Mouse (Mus musculus): ENCODE results near the gene Wdr37. TPM values are rescaled to one million over a fixed set of nuclear protein-coding genes. Genes with fewer than 3 reads are reported as not detected.
"Not testable (repeated sequence)": the region's sequence is repeated elsewhere in the genome, so short reads cannot be mapped to it uniquely, and the experiment has no call there.

The Wdr37 gene
- polyA plus RNA-seq (2012; fragmentation: generic; extraction: Trizol): 6.5 TPM

DNA sequence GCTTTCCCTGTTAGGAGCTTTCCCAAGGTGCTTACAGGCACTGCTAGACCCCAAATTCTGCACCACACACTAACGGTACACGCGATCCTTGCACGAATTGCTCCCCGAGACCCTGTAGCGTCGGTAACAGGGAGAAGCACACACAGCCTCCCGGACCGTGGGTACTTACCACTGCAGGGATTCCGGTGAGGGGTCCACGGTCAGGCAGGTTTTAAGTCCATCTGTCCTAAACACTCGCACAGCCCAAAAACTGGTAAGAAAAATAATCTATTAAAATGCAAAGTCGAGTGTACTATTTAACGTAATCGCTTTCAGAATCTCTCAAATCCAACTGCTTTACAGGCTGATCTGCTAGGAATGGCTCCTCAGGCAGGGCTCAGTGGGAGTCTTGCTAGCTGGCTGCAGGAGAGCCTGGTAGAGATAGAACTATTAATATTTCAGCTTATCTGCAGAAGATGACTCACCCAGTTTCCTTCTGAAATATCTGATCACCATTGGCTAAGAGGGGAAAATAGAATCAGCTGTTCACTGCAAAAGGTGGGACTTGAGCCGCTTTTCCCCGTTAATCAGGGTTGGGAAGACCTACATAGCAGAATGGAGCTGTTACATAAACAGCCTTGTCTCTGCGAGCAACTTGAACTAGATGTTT is at the start of gene Wdr37:
Wdr37 (minus strand) TSS at position 596 of the 649 bp plus-strand sequence.
- H3K79me2 ChIP-seq (ENCODE audit: control insufficient read depth, insufficient read depth): peaks cover 43% of the 10 kb centered on the region
- peak within 1 kb of the TSS; percentile 99 for H3K4me3 ChIP-seq
- no peaks in the 10 kb centered on the region for H3K27me3 ChIP-seq (ENCODE audit: control insufficient read depth, insufficient read depth, insufficient read length)
- TF ChIP-seq MYOD1 (IDR thresholded peaks at IDR 0.05; ENCODE audit: control insufficient read depth in 1 of 3, insufficient read length in 2 of 3, low read depth in 2 of 3) (peak in 1 of 3 experiments; percentile 17), MAX (IDR thresholded peaks at IDR 0.05; ENCODE audit: low read depth) (no peak), POLR2AphosphoS2 (IDR thresholded peaks at IDR 0.05; ENCODE audit: insufficient read length, low read depth) (no peak), TCF12 (IDR thresholded peaks at IDR 0.05; ENCODE audit: insufficient read depth, poor library complexity, severe bottlenecking) (no peak), E2F4 (IDR thresholded peaks at IDR 0.05; ENCODE audit: insufficient read depth) (no peak), REST (IDR thresholded peaks at IDR 0.05; ENCODE audit: insufficient read depth, insufficient read length) (no peak), TCF3 (IDR thresholded peaks at IDR 0.05; ENCODE audit: insufficient read length, low read depth) (no peak), MYOG (IDR thresholded peaks at IDR 0.05; ENCODE audit: control insufficient read depth in 1 of 3, insufficient read depth in 1 of 3, insufficient read length in 2 of 3, low read depth in 2 of 3) (peak in 1 of 3 experiments; percentile 28), POLR2A (IDR thresholded peaks at IDR 0.05; ENCODE audit: insufficient read length, low read depth) (no peak), SRF (IDR thresholded peaks at IDR 0.05; ENCODE audit: control insufficient read depth, insufficient read length, low read depth) (no peak), CEBPB (IDR thresholded peaks at IDR 0.05; ENCODE audit: insufficient read depth, poor library complexity, severe bottlenecking) (no peak), USF1 (IDR thresholded peaks at IDR 0.05; ENCODE audit: low read depth) (no peak)
- H3K4me2 ChIP-seq (ENCODE audit: low read depth): peak within 1 kb of the TSS; percentile 71
- H3K36me3 ChIP-seq (ENCODE audit: control insufficient read depth, insufficient read depth): no peaks in the 10 kb centered on the region
- peak within 1 kb of the TSS; percentile 19 for H3ac ChIP-seq (ENCODE audit: control insufficient read depth, insufficient read length)

DNA sequence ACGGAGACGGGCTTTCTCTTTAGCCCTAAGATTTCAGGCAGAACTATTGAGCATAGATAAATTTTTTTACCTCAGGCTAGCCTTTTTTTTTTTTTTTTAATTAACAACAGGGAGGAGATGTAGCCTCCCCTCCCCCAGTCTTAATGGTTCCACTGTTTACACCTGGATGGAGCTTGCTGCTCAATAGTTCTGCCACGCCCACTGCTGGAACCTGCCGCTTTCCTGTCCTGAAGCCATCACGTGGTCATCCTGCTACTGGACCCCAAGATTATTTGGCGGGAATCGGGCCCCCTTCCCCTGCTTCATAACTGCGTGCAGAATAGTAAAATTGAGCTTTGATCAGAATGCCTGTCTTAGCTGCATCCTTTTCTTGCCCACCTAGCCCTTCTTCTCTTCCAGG is 42.2 kb upstream of the Wdr37 start:
- H3ac ChIP-seq (ENCODE audit: control insufficient read depth, insufficient read length); H3K4me3 ChIP-seq; H3K27me3 ChIP-seq (ENCODE audit: control insufficient read depth, insufficient read depth, insufficient read length); H3K4me2 ChIP-seq (ENCODE audit: low read depth); H3K79me2 ChIP-seq (ENCODE audit: control insufficient read depth, insufficient read depth); H3K36me3 ChIP-seq (ENCODE audit: control insufficient read depth, insufficient read depth): not testable (repeated sequence)

- H3K79me2 ChIP-seq (ENCODE audit: control insufficient read depth, insufficient read depth); H3K27me3 ChIP-seq (ENCODE audit: control insufficient read depth, insufficient read depth, insufficient read length); H3K4me3 ChIP-seq; H3ac ChIP-seq (ENCODE audit: control insufficient read depth, insufficient read length); H3K36me3 ChIP-seq (ENCODE audit: control insufficient read depth, insufficient read depth); H3K4me2 ChIP-seq (ENCODE audit: low read depth): not testable (repeated sequence)
Measured at GRCm38 (mm10) chr13:8905986-8906385, 34.3 kb upstream of the Wdr37 start.

DNA sequence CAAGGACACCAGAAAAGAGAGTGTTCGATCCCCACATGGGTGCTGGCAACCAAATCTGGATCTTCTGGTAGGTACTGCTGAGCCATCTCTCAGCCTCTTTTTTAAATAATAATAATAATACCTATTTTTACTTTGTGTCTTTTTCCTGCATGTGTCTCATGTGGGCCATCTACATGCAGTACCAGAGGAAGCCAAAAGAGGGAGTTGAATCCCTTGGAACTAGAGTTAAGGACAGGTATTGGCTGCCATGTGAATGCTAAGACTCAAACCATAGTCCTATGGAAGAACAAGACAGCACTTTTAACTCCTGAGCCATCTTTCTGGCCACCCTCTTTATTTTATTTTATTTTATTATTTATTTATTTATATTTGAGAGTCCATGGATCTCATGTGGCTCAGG is 16.9 kb upstream of the Wdr37 start:
- H3K4me3 ChIP-seq: no peak overlapping the region
- peaks cover 15% of the 10 kb centered on the region for H3K36me3 ChIP-seq (ENCODE audit: control insufficient read depth, insufficient read depth)
- peak overlapping the region; percentile 91 for H3K4me2 ChIP-seq (ENCODE audit: low read depth)
- peaks cover 31% of the 10 kb centered on the region for H3K79me2 ChIP-seq (ENCODE audit: control insufficient read depth, insufficient read depth)
- no peak overlapping the region for H3ac ChIP-seq (ENCODE audit: control insufficient read depth, insufficient read length)
- no peak for TF ChIP-seq MYOG (IDR thresholded peaks at IDR 0.05; ENCODE audit: control insufficient read depth in 1 of 3, insufficient read depth in 1 of 3, insufficient read length in 2 of 3, low read depth in 2 of 3)
- no peak for TF ChIP-seq POLR2AphosphoS2 (IDR thresholded peaks at IDR 0.05; ENCODE audit: insufficient read length, low read depth)
- TF ChIP-seq MAX (IDR thresholded peaks at IDR 0.05; ENCODE audit: low read depth): no peak
- no peaks in the 10 kb centered on the region for H3K27me3 ChIP-seq (ENCODE audit: control insufficient read depth, insufficient read depth, insufficient read length)

DNA sequence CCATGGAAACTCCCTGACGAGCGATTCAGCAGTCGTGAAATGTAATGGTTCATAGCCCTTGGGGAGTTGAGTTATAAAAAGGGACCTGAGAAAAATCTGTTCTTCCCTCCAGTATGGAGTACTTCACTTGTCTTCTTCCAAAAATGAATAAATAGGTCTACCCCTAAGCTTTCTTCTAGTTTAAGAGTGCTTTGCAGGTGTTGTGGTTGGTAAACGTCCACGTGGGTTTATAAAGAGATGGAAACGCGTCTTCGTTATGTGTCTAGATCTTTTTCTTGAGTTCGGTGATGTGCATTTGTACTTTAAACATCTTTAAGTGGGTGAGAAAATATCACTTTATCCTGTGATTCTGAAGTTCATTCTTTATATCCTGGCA is 14.5 kb upstream of the Wdr37 start:
- Histone ChIP-seq H3K27me3 (ENCODE audit: control insufficient read depth, insufficient read depth, insufficient read length) (no peaks in the 10 kb centered on the region), H3K4me3 (peak overlapping the region; percentile 79), H3K36me3 (ENCODE audit: control insufficient read depth, insufficient read depth) (peaks cover 15% of the 10 kb centered on the region), H3ac (ENCODE audit: control insufficient read depth, insufficient read length) (peak overlapping the region; percentile 56), H3K4me2 (ENCODE audit: low read depth) (peak overlapping the region; percentile 91), H3K79me2 (ENCODE audit: control insufficient read depth, insufficient read depth) (peaks cover 31% of the 10 kb centered on the region)
- TF ChIP-seq CEBPB (IDR thresholded peaks at IDR 0.05; ENCODE audit: insufficient read depth, poor library complexity, severe bottlenecking): no peak
- TF ChIP-seq MAX (IDR thresholded peaks at IDR 0.05; ENCODE audit: low read depth): no peak
- no peak for TF ChIP-seq MYOD1 (IDR thresholded peaks at IDR 0.05; ENCODE audit: control insufficient read depth in 1 of 3, insufficient read length in 2 of 3, low read depth in 2 of 3)
- no peak for TF ChIP-seq POLR2A (IDR thresholded peaks at IDR 0.05; ENCODE audit: insufficient read length, low read depth)
- no peak for TF ChIP-seq SRF (IDR thresholded peaks at IDR 0.05; ENCODE audit: control insufficient read depth, insufficient read length, low read depth)
- TF ChIP-seq POLR2AphosphoS2 (IDR thresholded peaks at IDR 0.05; ENCODE audit: insufficient read length, low read depth): no peak
- no peak for TF ChIP-seq TCF3 (IDR thresholded peaks at IDR 0.05; ENCODE audit: insufficient read length, low read depth)
- no peak for TF ChIP-seq E2F4 (IDR thresholded peaks at IDR 0.05; ENCODE audit: insufficient read depth)
